Mouse (Mus musculus) kidney, adult 2 months (tissue): ENCODE data around the gene Ptges.

ENCODE experiments used
- CTCF ChIP-seq: fragments of 200-500 bp; conservative IDR thresholded peaks from 2 replicates; pipeline ENCODE4 v1.5.1; 2011; ENCODE audit warnings: low read depth, mild to moderate bottlenecking, control low read depth, low read length, moderate library complexity, mixed read lengths; ENCODE audit not compliant: insufficient read depth, insufficient read length
- POLR2A ChIP-seq: fragments of 200-500 bp; IDR thresholded peaks from one replicate; pipeline ENCODE4 v1.6.1; 2011; ENCODE audit warnings: low read depth, low read length, control low read depth

- TF ChIP-seq CTCF (no peak), POLR2A (no peak)
These were observed 27.8 kb upstream of the Ptges start for GRCm38 (mm10) chr2:30957511-30957910.
